Mouse (Mus musculus): ENCODE results near the gene Rnase10.
"Not testable (repeated sequence)": the region's sequence is repeated elsewhere in the genome, so short reads cannot be mapped to it uniquely, and the experiment has no call there.

The Rnase10 gene

DNA sequence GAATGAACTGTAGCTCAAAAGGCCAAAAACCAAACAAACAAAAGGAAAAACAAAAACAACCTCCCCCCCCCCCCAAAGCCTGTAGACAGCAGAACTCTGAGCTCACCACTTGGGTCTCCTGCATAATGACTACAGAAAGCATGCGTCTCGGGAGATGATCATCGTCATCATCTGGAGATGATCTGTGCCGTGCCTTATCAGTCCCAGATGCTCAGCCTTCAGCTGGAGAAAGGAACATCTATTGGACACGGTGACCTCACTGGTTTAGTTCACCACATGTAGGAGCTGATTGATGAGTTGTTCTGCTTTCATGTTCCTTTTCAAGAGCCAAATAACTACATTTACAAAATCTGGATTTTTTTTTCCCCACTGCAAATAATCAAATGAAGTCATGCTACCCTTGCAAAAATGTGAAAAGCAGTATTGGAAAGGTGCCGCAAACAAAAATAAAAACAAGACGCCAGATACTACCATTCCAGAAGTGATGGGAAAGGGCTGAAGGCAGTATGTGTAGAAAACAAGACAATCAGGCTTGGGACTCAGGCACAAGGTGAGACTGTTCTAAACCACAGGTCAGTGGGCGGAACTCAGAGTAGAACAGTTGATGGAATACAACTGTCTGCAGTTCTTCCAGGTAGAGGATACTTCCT lies at the start of gene Rnase10:
Gene Rnase10, plus strand, starts transcription at position 600 of the 650 bp plus-strand sequence.
- no peak for DNase-seq (ENCODE audit: low spot score)

DNA sequence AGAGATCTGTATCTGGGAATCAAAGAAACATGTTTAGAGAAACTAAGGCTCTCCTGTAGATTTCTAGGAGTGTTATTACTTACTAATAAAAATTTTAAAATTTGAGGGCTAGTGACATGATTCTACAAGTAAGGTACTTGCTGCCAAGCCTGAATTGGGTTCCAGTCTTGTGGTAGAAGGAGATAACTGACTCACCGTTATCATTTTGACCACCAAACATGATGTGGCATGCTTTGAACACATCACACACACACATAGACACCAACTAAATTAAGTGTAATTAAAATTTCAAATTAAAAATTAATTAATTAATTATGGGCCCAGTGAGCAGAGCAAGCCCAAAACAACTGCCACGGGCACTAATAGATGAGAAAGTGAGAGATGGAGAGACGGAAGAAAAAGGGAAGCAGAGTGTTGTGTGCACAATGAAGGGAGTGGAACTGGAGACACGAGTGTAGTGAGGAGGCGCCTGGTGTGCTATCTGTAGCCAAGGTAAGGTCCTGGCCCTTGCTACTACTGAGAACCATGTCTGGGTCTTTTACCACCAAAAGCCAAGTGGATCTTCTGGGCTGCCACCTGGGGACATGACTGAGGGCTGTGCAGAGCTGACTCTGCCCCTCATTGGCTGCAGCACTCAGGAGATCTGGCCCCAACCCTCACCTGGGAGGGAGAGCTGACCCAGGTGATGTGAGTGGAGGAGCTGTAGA lies 49.1 kb upstream of the Rnase10 start:
- DNase-seq (ENCODE audit: low spot score): not testable (repeated sequence)

DNA sequence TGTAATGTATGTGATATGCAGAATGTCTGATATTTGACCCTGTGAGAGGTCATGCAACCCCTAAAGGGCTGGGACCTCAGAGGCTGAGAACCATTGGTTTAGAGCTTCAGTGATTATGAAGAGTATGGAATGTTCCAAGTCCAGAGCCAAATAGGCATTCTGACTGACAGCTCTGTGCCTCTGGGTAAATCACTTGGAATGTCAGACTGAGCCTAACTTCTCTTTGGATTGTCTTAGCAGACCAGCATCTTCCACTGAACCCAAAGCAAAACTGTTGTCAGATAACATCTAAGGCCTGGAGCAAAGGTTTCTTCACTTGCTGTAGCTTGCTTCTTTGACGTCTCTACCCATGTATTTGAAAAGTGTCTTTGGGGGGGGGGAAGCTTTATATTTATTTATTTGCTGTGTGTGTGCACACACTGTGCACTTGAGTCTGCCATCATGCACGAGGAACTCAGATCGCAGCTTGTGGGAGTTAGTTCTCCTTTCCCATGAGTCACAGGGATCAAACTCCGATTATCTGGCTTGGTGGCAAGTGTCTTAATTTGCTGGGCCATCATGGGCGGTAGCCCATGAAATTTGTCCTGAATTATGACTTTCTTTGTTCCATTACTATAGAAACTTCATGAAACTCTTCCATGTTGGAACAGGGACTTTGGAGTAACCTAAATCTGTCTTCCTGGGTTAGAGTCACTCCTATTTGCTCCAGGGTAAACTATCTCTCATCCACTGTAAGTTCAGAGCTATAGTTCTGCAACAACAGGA lies 39.2 kb upstream of the Rnase10 start:
- DNase-seq (ENCODE audit: low spot score): no peak

DNA sequence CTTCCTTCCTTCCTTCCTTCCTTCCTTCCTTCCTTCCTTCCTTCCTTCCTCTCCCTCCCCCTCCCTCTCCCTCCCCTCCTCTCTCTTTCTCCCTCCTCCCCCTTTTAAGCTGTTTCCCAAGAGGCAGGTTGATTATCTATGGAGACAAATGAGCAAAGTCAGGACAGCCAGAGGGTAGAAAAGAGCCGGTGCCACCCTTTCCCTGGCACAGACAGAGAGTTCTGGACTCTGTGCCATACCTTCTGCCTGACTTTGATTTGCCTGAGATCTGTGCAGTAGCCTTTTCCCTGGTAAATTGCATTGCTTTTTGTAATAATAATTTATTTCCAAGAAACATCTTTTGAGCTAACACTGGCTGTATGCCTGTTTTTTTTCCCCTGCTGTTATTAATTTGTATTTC lies 38.5 kb upstream of the Rnase10 start:
- no peak for DNase-seq (ENCODE audit: low spot score)

DNA sequence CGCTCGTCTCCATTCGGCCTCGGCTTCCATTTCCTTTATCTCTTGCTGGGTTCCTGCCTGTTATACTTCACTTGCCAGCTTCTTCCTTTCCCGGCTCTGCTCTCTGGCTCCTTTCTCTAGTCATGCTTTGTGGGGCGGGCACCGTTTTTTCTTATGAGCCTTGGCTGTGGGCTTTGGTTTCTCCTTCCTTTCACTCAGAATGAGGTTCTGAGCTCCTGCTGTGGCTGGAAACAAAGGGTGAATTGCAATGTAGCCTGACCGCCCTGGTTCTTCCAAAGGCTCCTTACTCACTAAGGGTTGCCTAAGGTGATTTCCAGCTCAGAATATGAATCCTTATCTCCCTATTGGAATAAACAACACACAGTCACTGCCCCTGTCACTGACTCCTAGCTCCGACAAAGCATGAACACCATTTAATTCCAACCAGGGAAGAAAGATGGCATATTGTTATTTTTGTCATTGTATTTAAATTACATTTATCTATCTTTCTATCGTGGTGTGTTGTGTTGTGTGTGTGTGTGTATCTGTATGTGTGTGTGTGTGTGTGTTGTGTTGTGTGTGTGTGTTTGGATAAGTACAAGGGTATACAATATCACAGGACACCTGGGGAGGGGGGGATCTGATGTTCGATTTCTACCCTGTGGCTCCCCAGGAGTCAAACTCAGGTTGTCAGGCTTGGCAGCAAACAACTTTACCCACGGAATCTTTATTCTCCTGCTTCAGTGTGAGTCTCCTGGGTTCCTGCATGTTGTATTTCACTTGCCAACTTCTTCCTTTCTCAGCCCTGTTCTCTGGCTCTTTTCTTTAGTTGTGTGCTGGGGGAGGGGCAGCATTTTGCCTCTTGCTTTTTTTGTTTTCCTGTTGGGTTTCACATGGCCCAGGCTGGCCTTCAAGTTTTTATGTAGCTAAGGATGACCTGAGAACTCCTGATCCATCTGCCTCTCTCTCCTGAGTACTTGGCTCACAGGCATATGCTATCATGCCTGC lies 37.7 kb upstream of the Rnase10 start:
- no peak for DNase-seq (ENCODE audit: low spot score)

DNA sequence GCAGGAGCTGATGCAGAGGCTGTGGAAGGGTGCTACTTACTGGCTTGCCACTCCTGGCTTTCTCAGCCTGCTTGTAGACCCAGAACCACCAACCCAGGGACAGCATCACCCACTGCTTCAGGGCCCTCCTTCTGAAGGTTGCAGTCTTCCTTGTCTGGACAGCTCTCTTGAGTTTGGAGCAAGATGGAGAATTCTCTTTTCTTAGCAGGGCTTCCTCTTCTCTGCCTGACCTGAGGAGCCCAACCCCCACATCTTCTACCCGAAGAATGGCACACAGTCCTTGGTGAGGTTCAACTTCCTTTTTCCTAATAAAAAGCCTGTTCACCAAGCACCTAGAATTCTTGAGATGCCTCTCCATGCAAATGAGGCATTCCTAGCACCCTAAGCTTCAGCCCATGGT lies 36.7 kb upstream of the Rnase10 start:
- no peak for DNase-seq (ENCODE audit: low spot score)

DNA sequence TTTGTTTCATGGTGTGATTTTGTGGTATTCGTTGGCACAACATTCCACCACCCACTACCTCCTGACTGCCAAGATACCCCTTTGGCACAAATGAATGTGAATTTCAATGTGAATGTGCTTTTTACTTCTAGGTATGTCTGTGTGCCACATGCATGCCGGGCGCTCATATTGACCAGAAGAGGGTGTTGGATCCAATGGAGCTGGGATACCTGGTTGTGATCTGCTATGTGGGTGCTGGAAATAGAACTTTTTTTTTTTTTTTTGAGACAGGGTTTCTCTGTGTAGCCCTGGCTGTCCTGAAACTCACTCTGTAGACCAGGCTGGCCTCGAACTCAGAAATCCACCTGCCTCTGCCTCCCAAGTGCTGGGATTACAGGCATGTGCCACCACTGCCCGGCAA lies 34.5 kb upstream of the Rnase10 start:
- not testable (repeated sequence) for DNase-seq (ENCODE audit: low spot score)

DNA sequence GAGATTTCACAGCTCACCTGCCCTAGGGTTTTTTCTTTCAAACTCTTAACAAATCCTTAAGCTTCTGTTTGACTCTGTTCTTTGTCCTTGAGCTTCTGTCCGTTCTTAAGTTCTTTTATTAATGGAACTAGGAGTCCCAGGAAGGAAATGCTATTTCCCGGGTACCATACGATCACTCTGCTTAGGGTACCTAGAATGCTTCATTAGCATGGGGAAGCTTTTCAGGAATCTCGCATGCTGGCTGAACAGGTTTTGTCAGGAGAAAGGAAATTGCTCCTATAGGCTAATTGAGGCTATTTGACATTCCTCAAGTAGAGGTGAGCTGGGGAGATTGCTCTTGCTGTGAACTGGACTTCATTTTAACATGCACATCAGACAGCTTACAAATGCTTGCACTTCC lies 33.9 kb upstream of the Rnase10 start:
- no peak for DNase-seq (ENCODE audit: low spot score)

DNA sequence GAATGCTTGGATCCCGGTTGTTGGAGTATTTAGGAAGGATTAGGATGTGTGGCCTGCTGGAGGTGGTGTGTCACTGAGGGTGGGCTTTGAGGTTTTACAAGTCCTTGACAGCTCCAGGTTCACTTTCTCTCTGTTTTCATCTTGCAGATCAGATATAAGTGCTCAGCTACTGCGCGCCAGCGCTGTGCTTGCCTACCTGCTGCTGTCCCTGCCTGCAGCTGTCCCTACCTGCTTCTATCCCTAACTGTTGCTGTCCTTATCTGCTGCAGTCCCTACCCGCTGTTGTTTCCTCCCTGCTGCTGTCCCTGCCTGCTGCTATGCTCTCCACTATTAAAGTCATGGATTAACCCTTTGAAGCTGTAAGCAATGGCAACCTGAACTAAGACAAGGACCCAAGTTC lies 32.5 kb upstream of the Rnase10 start:
- DNase-seq (ENCODE audit: low spot score): no peak

DNA sequence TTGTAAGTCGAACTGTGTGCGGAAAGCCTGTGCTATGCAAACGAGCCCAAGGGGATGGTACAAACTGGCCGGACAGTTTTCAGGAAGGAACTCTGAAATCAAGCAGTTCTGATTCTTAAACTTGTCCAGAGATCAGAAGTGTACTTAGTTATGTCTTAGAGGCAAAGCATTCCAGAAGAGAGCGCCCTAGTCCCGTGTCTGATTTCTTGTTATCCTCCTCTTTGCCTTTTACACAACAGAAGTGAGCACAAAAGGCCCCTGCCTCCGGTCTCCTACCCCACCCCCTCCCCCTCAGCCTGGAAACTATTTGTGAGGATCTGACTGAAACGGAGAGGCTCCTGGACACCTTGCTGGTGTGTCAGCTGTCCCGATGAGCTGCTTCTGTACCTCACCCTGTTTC lies 30.9 kb upstream of the Rnase10 start:
- DNase-seq (ENCODE audit: low spot score): no peak

DNA sequence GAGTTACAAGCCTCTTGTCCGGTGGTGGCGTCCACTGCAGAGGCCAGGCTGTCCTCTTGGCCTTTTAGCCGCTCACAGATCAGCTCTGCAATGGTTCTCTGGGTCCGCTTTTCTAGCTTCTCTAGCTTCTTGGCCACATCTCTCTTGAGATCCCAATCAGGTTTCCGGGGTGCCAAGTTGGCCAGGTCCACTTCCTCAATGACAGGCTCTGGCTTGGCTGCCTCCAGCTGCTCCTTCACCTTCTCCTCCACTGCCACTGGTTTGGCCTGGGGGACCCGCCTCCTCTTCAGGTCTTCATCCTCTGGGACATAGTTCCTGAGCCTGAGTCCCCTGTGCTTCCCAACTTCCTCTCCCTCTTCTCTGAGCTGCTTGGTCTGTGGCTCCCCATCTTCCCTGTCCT lies 29.1 kb upstream of the Rnase10 start:
- DNase-seq (ENCODE audit: low spot score): not testable (repeated sequence)

DNA sequence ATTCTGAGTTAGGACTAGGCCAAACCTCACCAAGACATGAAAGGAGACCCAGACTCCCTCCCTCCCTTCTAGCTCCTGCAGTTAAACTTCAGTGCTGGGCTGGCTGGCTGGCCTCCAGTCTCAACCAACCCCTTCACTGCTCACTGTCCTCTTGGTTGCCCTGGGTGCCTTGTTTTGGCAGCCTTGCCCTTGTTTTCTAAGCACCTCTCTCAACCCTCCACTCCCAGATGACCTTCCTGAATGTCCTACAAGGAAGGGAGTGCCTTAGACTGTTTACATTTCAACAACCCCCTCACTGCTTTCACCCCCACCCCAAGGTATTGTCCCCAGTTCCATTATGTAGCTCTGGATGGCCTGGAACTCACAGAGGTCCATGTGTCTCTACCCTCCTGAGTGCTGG lies 27.9 kb upstream of the Rnase10 start:
- no peak for DNase-seq (ENCODE audit: low spot score)

DNA sequence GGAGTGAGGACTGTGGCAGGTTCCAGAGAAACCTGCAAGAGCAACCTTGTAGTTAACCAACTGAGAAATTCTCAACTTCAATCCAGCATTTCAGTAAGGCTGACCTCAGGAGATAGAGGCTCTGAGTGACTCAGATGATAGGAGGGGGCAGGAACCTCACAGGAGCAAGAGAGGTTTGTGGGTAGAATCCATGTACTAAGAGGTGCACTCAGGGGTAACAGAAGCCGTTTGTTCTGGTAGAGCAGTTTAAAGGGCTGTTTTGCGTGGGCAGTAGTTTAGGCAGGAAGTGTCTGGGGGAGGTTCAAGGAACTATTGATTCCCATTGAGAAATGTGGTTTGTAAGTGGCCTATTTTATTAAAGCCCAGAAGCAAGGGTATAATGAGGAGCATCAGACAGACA lies 26.3 kb upstream of the Rnase10 start:
- peak; percentile 17 for DNase-seq (ENCODE audit: low spot score)

DNA sequence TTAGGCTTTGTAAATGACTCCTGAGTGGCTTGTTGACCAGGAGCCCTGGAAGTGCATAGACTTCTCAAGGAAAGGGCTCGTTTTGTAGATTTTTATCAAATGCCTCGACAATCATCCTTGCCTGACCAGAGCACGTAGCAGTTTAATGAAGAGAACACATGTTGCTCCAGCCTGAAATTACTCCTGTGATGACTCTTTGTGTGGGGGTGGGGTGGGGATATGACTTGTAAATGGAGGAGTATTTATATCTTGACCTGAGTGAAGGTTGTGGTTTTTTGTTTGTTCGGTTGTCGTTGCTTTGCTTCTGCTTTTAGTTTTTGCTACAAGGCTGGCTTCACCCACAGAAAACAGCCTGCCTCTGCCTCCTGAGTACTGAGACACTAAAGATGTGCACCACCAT lies 25.7 kb upstream of the Rnase10 start:
- DNase-seq (ENCODE audit: low spot score): no peak

DNA sequence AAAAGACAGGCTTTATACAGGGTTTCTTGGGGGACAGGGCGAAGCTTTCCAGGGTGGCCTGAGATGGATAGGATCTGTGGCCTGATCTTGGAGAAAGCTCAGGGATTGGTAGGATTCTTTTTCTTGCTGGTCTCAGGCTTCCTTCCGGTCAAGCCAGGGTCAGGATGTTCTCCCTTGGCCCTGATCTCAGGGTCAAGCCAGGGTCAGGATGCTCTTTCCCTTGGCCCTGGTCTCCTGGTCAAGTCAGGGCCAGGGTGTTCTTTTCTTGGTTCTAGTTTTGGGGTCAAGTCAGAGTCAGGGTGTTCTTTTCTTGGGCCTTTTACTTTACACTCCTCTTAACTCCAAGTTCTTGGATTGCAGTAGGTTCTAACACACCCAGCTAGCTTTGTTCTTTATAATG lies 19.9 kb upstream of the Rnase10 start:
- DNase-seq (ENCODE audit: low spot score): no peak

DNA sequence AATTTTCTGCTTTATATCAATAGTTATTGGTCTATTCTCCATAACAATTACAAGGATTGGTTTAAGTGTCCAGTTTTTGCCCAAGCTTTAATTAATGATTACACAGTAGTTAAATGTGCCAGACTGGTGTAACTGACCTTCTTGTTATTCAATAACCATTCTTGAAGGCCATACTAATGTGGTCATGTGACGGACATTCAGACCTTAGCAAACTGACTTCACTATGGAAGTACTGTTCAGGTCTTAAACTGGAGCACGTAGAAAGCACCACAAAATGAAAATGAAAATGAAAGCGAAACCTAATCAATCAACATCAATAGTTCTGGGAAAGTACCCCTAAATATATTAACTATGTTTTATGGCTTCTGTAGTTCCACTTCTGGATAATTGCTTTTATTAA lies 16.5 kb upstream of the Rnase10 start:
- DNase-seq (ENCODE audit: low spot score): no peak

DNA sequence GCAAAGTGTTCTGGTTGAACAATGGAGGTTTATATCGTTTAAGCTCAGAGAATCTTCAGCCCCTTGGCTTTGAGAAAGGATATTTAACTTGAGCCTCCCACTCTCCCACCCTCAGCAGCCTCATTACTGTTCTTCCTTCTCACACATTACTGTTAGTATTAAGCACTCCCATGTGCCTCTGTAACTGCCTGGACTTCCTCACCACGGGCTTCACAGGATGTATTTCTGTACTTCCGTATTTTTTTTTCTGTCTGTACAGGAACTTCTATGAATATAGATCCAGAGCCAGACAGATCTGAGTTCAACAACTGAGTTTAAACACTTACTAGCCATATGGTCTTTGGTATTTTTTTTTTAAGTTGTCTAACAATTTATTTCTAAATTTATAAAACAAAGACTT lies 10.5 kb upstream of the Rnase10 start:
- DNase-seq (ENCODE audit: low spot score): no peak

DNA sequence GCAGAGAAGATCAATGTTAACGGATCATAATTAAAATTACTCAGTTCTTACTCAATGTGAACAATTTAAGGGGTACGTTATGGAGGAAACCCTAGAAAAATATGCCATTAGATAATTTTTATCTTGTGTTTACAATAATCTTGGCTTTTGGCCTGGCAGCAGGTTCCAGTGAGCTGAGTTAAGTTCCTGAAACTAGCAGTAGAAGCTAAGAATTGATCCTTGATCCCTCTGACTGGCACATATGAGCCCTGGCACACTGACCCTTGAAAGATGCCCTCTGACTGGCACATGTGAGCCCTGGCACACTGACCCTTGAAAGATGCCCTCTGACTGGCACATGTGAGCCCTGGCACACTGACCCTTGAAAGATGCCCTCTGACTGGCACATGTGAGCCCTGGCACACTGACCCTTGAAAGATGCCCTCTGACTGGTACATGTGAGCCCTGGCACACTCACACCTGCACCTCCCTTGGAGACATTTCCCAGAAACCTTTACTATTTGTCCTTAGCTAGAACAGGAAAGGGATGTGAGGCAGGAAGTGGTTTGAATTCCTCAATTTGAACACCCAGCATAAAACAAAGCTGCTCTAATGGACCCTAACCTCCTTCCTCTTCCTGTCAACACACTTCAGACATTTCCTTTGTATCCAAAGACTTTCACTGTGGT lies 9.4 kb upstream of the Rnase10 start:
- no peak for DNase-seq (ENCODE audit: low spot score)

DNA sequence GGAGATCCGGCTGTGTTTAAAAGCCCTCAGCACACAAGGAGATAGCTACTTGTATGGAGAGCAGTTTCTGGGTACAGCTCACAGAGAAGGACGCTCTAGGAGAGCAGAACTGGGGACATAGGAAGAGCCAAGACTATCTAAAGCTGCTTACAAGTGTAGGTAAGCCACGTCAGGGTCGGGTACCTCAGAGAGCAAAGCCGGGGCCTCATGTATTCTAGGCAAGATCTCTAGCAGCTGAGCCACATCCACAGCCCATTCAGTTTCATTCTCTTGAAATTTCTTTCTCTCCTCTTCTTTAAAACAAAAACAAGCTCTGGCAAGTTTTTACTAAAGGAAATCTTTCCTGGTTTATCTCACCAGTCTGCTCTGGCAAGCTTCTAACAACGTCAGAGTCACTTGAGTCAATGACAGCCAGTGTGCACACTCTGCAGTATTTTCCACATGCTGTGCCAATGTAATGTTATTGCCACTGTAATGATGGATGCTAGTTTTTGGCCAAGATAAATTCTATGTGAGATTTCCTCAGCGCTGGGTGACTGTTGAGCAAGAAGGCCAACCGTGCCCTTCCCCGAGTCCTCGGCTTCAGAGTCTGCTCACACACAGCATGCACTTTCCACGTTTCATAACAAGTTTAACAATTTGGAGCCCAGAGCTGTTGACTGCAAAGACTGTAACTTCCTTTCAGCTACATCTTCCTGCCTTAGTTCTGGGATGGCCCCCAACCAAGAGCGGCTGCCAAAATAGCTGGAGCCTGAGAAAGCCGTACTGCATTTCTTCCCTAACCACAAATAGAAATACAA lies 563 bp downstream of the Rnase10 start:
- no peak for DNase-seq (ENCODE audit: low spot score)

DNA sequence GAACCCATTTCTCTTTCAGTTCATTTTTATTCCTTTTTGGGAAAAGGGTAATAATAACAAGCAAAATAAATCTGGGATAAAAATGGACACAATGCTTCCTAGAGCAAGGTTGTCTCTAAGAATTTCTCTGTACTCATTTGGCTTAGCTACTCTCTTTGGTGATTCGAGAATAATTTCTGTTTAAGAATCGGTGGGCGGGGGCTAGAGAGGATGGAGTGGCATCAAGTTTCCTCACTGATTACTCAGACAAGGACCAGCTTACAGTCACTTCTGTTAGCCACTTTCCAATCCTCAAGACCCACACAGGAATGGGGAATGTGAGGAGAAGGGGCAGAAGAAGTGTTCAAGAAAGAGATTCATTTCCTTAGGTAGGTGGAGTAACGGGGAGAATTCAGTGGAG lies 1.2 kb downstream of the Rnase10 start:
- DNase-seq (ENCODE audit: low spot score): no peak

DNA sequence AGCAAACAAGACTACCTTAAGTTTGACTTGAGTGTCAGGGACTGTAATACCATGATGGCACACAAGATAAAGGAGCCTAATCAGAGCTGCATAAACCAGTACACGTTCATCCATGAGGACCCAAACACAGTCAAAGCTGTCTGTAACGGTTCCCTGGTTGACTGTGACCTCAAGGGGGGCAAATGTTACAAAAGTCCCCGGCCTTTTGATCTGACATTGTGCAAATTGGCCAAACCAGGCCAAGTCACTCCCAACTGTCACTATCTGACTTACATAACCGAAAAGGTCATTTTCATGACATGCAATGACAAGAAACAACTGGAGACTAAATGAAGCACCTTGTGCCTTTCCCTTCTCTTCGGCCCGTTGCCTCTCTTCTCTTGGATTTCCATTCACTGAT lies 2.0 kb downstream of the Rnase10 start:
- no peak for DNase-seq (ENCODE audit: low spot score)

Measured in T-cell, adult 2 months (primary cell).